Mouse (Mus musculus) liver, adult (tissue): ENCODE results near the gene Slc43a2.

Experiments
- GATA4 ChIP-seq: IDR thresholded peaks from 2 replicates; pipeline ENCODE4 v1.6.1; 2014; ENCODE audit warnings: mild to moderate bottlenecking, low read length; ENCODE audit not compliant: insufficient replicate concordance

Slc43a2 gene

DNA sequence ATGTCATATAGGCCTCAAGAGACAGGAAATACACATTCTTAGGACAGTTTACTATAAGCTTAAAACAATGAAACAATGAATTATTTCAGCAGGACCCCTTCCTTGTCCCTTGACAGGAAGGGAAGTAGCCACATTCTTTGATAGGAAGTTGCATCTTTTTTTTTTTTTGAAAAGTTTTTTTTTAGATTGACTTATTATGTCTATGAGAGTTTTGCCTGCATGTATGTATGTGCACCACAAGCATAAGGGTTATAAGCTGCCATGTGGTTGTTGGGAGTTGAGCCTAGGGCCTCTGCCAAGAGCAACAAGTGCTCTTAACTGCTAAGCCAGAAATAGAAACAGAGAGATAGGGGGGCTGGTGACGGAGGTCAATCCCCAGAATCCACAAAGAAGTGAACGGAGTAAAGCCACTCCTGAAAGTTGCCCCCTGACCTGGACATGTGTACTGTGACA is 92.6 kb downstream of the Slc43a2 start:
- no peak for TF ChIP-seq GATA4

DNA sequence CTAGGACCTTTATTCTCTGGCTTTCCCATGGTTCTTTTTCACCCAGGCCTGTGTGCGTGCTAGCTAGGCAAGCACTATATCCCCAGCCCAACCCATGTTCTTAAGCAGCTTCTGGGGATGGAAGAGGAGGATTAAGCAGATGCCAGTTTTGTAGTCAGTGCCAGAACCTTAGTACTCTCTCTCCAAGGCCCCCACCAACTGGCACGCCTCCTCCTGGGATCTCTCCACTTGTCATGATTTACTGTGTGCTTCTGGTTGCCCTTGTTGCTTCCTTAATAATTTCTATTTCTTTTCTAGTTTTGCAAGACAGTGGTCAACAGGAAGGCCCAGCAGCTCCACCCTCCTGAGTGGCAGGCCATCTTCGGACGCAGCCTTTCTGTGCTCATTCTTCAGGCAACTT is 94.3 kb downstream of the Slc43a2 start:
- TF ChIP-seq GATA4 = no peak
